18 mouse cellular contexts compared by ENCODE assay signal in genomic region chr6:120542061-120542460, GRCm38 (mm10). TPM values are rescaled to one million over a fixed set of nuclear protein-coding genes. Genes with fewer than 3 reads are reported as not detected.
DNase-seq lines count a peak whose midpoint lies in the region; ATAC-seq and TF ChIP-seq lines count a peak whose summit lies in the region.
"Had no signal": no experiment of that assay in that cellular context is flagged by ENCODE, and none has a peak within 500 bp of the region (broad histone marks: within the 10 kb centered on the region; RNA-seq: fewer than 3 reads in every experiment).

No protein-coding gene starts in this region.

- H3K27me3 ChIP-seq in embryonic facial prominence, embryonic 11.5 days (ENCODE audit: control insufficient read depth, insufficient read depth, low read length), result no peaks in the 10 kb centered on the region
- no peaks in the 10 kb centered on the region for H3K27me3 ChIP-seq in embryonic facial prominence, embryonic 10.5 days (replicated peaks; ENCODE audit: low read depth, poor library complexity, severe bottlenecking)
- H3K27me3 ChIP-seq in liver, embryonic 14.5 days (ENCODE audit: control insufficient read depth, insufficient read depth, low read length), result no peaks in the 10 kb centered on the region
- H3K27me3 ChIP-seq in liver, embryonic 12.5 days (replicated peaks), result no peaks in the 10 kb centered on the region
- H3K27me3 ChIP-seq in MEL (ENCODE audit: control insufficient read depth in 1 of 2, insufficient read depth in 2 of 2, low read length in 2 of 2), result no peaks in the 10 kb centered on the region
- H3K27me3 ChIP-seq in small intestine, adult 2 months (ENCODE audit: control insufficient read depth, insufficient read depth, low read length), result no peaks in the 10 kb centered on the region
- H3K27me3 ChIP-seq: limb, embryonic 12.5 days; midbrain, embryonic 12.5 days; neural tube, embryonic 13.5 days had no signal

- no peak for TF ChIP-seq RAD21 in MEL (IDR thresholded peaks at IDR 0.05; ENCODE audit: low read depth, low read length)

- no peak for TF ChIP-seq EP300 in liver, embryonic 14.5 days (IDR thresholded peaks at IDR 0.05; ENCODE audit: low read depth)
- TF ChIP-seq EP300 in MEL (IDR thresholded peaks at IDR 0.05; ENCODE audit: low read depth in 1 of 2, low read length in 2 of 2), result no peak

- no peaks in the 10 kb centered on the region; the same call in 1 of the 2 replicates for H3K4me1 ChIP-seq in embryonic facial prominence, embryonic 11.5 days (ENCODE audit: control insufficient read depth, insufficient read depth, low read length)
- peaks cover 15% of the 10 kb centered on the region for H3K4me1 ChIP-seq in embryonic facial prominence, embryonic 10.5 days
- peaks cover 0 to 6% of the 10 kb centered on the region in 2 experiments; a peak in 2 of 4 replicates for H3K4me1 ChIP-seq in liver, embryonic 14.5 days (replicated peaks; ENCODE audit: control insufficient read depth in 2 of 2, insufficient read depth in 2 of 2, low read length in 1 of 2)
- peaks cover 13% of the 10 kb centered on the region for H3K4me1 ChIP-seq in liver, embryonic 12.5 days
- peaks cover 0 to 12% of the 10 kb centered on the region in 2 experiments; a peak in 3 of 4 replicates for H3K4me1 ChIP-seq in MEL (ENCODE audit: control insufficient read depth in 1 of 2, insufficient read depth in 2 of 2, low read length in 2 of 2)
- peaks cover 2% of the 10 kb centered on the region; the same call in 1 of the 2 replicates for H3K4me1 ChIP-seq in small intestine, adult 2 months (ENCODE audit: control insufficient read depth, insufficient read depth, insufficient read length, low read length)

- no peaks in the 10 kb centered on the region for H3K36me3 ChIP-seq in embryonic facial prominence, embryonic 11.5 days (replicated peaks; ENCODE audit: control insufficient read depth, insufficient read depth, low read depth, low read length)
- no peaks in the 10 kb centered on the region for H3K36me3 ChIP-seq in embryonic facial prominence, embryonic 10.5 days (replicated peaks)
- H3K36me3 ChIP-seq in liver, embryonic 14.5 days (replicated peaks; ENCODE audit: control insufficient read depth, insufficient read depth, low read depth), result no peaks in the 10 kb centered on the region
- no peaks in the 10 kb centered on the region for H3K36me3 ChIP-seq in liver, embryonic 12.5 days
- peaks cover 0 to 4% of the 10 kb centered on the region in 2 experiments; a peak in 2 of 4 replicates for H3K36me3 ChIP-seq in MEL (ENCODE audit: control insufficient read depth in 1 of 2, insufficient read depth in 2 of 2, low read length in 2 of 2)
- no peaks in the 10 kb centered on the region for H3K36me3 ChIP-seq in small intestine, adult 2 months (ENCODE audit: control insufficient read depth, insufficient read depth, low read length)
- H3K36me3 ChIP-seq: hindbrain, embryonic 10.5 days; limb, embryonic 12.5 days; midbrain, embryonic 12.5 days; neural tube, embryonic 13.5 days had no signal

- H3K9ac ChIP-seq in embryonic facial prominence, embryonic 11.5 days (replicated peaks; ENCODE audit: low read length), result no peak overlapping the region
- H3K9ac ChIP-seq in liver, embryonic 14.5 days (replicated peaks), result no peak overlapping the region
- no peak overlapping the region for H3K9ac ChIP-seq in liver, embryonic 12.5 days
- no peak overlapping the region for H3K9ac ChIP-seq in MEL (ENCODE audit: control insufficient read depth, low read depth, low read length, poor library complexity, severe bottlenecking)
- H3K9ac ChIP-seq: limb, embryonic 12.5 days; midbrain, embryonic 12.5 days; neural tube, embryonic 13.5 days had no signal

- DNase-seq in embryonic facial prominence, embryonic 11.5 days (ENCODE audit: low spot score), result peak; percentile 40
- no peak for DNase-seq in embryonic facial prominence, embryonic 10.5 days (ENCODE audit: low spot score)
- no peak for DNase-seq in liver, embryonic 14.5 days (ENCODE audit: low read depth in 3 of 3, low spot score in 3 of 3)
- DNase-seq in MEL (ENCODE audit: low read depth, low spot score), result peak; percentile 60
- no peak for DNase-seq in thymus, adult 18-20 months
- DNase-seq in left cerebral cortex, adult 8-10 months (ENCODE audit: low spot score in 2 of 2), result no peak
- DNase-seq: cerebellum, adult 18-20 months; gastrocnemius, postnatal 10 days; layer of hippocampus, adult 9-11 months; thymus, postnatal 14 days had no signal

- no peak overlapping the region for H3K4me2 ChIP-seq in embryonic facial prominence, embryonic 11.5 days (ENCODE audit: low read depth, low read length)
- H3K4me2 ChIP-seq in liver, embryonic 14.5 days (ENCODE audit: low read depth), result no peak overlapping the region
- no peak overlapping the region for H3K4me2 ChIP-seq in liver, embryonic 12.5 days
- H3K4me2 ChIP-seq: heart, embryonic 11.5 days; limb, embryonic 12.5 days; midbrain, embryonic 12.5 days; neural tube, embryonic 13.5 days had no signal

- no peak for TF ChIP-seq POLR2A in MEL (IDR thresholded peaks at IDR 0.05; ENCODE audit: control insufficient read depth in 1 of 2, insufficient read depth in 1 of 2, low read depth in 1 of 2, low read length in 2 of 2, poor library complexity in 1 of 2)
- TF ChIP-seq POLR2A in small intestine, adult 2 months (IDR thresholded peaks at IDR 0.05; ENCODE audit: low read depth, low read length), result no peak

- H3K27ac ChIP-seq in embryonic facial prominence, embryonic 11.5 days (replicated peaks; ENCODE audit: low read depth, low read length), result no peak overlapping the region
- H3K27ac ChIP-seq in embryonic facial prominence, embryonic 10.5 days (replicated peaks), result no peak overlapping the region
- H3K27ac ChIP-seq in liver, embryonic 14.5 days, result no peak overlapping the region
- H3K27ac ChIP-seq in liver, embryonic 12.5 days, result no peak overlapping the region
- H3K27ac ChIP-seq in MEL (ENCODE audit: control insufficient read depth, low read depth, low read length), result no peak overlapping the region
- H3K27ac ChIP-seq in small intestine, adult 2 months (ENCODE audit: insufficient read depth, low read depth, low read length), result no peak overlapping the region
- H3K27ac ChIP-seq: hindbrain, embryonic 10.5 days; limb, embryonic 12.5 days; midbrain, embryonic 12.5 days; neural tube, embryonic 13.5 days had no signal

- 0% methylated on average over 1 of the region's 1 CpGs for WGBS in embryonic facial prominence, embryonic 11.5 days
- WGBS in embryonic facial prominence, embryonic 10.5 days, result 19% methylated on average over 1 of the region's 1 CpGs
- WGBS in liver, embryonic 14.5 days (ENCODE audit: insufficient replicate concordance), result 8% methylated on average over 1 of the region's 1 CpGs
- WGBS in liver, embryonic 12.5 days (ENCODE audit: insufficient replicate concordance), result 0% methylated on average over 1 of the region's 1 CpGs
- 20% methylated on average over 1 of the region's 1 CpGs for WGBS in small intestine, adult 2 months

- no peaks in the 10 kb centered on the region for H3K9me3 ChIP-seq in embryonic facial prominence, embryonic 11.5 days (replicated peaks; ENCODE audit: control insufficient read depth, low read length)
- no peaks in the 10 kb centered on the region for H3K9me3 ChIP-seq in embryonic facial prominence, embryonic 10.5 days
- H3K9me3 ChIP-seq in liver, embryonic 14.5 days (ENCODE audit: control insufficient read depth, low read length), result no peaks in the 10 kb centered on the region
- no peaks in the 10 kb centered on the region for H3K9me3 ChIP-seq in liver, embryonic 12.5 days (replicated peaks)
- no peaks in the 10 kb centered on the region for H3K9me3 ChIP-seq in MEL (replicated peaks; ENCODE audit: insufficient read depth, low read length)
- H3K9me3 ChIP-seq: hindbrain, embryonic 10.5 days; limb, embryonic 12.5 days; midbrain, embryonic 12.5 days; neural tube, embryonic 13.5 days had no signal

- no peak for ATAC-seq in embryonic facial prominence, embryonic 11.5 days (replicated peaks; ENCODE audit: insufficient number of reproducible peaks, low FRiP score, low TSS enrichment, low read depth)
- no peak for ATAC-seq in liver, embryonic 14.5 days (ENCODE audit: insufficient read depth)
- ATAC-seq in liver, embryonic 12.5 days, result no peak
- ATAC-seq: activated CD4-positive, CD25-positive, alpha-beta regulatory T cell, adult 4 months had no signal

- no peaks in the 10 kb centered on the region for H3K79me2 ChIP-seq in MEL (ENCODE audit: control insufficient read depth, insufficient read depth, low read length, poor library complexity)

- TF ChIP-seq CTCF in liver, embryonic 14.5 days (IDR thresholded peaks at IDR 0.05; ENCODE audit: low read depth), result peak; percentile 63
- peak; percentile 49 to 55 (median 51) for TF ChIP-seq CTCF in MEL (IDR thresholded peaks at IDR 0.05 in 2 of 3, conservative IDR thresholded peaks at IDR 0.05 in 1 of 3; ENCODE audit: control insufficient read depth in 1 of 3, insufficient read depth in 1 of 3, low read depth in 2 of 3, low read length in 3 of 3, poor library complexity in 1 of 3, severe bottlenecking in 1 of 3)
- peak; percentile 23; the same call in 1 of the 2 replicates for TF ChIP-seq CTCF in small intestine, adult 2 months (IDR thresholded peaks at IDR 0.05; ENCODE audit: extremely low read depth, insufficient read length, insufficient replicate concordance, low read depth, low read length)

- H3K4me3 ChIP-seq in embryonic facial prominence, embryonic 11.5 days (ENCODE audit: low read depth, low read length), result no peak overlapping the region
- no peak overlapping the region for H3K4me3 ChIP-seq in embryonic facial prominence, embryonic 10.5 days
- no peak overlapping the region for H3K4me3 ChIP-seq in liver, embryonic 14.5 days (ENCODE audit: insufficient read depth in 1 of 2, low read depth in 2 of 2, low read length in 2 of 2)
- no peak overlapping the region for H3K4me3 ChIP-seq in liver, embryonic 12.5 days
- H3K4me3 ChIP-seq in MEL (ENCODE audit: control insufficient read depth in 1 of 2, insufficient read depth in 1 of 2, low read depth in 2 of 2, low read length in 2 of 2), result no peak overlapping the region
- no peak overlapping the region for H3K4me3 ChIP-seq in small intestine, adult 2 months (ENCODE audit: low read depth, low read length)
- H3K4me3 ChIP-seq: hindbrain, embryonic 10.5 days; limb, embryonic 12.5 days; midbrain, embryonic 12.5 days; neural tube, embryonic 13.5 days had no signal

RNA-seq across cellular contexts. Expression of gene Hdhd5, which starts 10.9 kb away (rescaled TPM):
- polyA plus RNA-seq in embryonic facial prominence, embryonic 11.5 days (2014; fragmentation: Nextera tagmentation; extraction: Ambion mirVana), result 13.3 and 14.2 TPM in 2 replicates
- polyA plus RNA-seq in embryonic facial prominence, embryonic 10.5 days (2016; fragmentation: Nextera tagmentation; extraction: Ambion mirVana), result 22.9 and 24.0 TPM in 2 replicates
- polyA plus RNA-seq in liver, embryonic 14.5 days (2012; rRNA removed), result 8.4 and 8.8 TPM in 2 replicates
- polyA plus RNA-seq in liver, embryonic 14.5 days (2014; fragmentation: Nextera tagmentation; extraction: Ambion mirVana), result 5.6 and 6.1 TPM in 2 replicates
- polyA plus RNA-seq in liver, embryonic 12.5 days (2016; fragmentation: Nextera tagmentation; extraction: Ambion mirVana), result 15.6 and 16.0 TPM in 2 replicates
- 17.4 and 19.9 TPM in 2 replicates for total RNA-seq in MEL (2012; rRNA removed)
- polyA plus RNA-seq in MEL (2012; ENCODE audit: insufficient read depth in 1 of 2, insufficient read length in 2 of 2, low read depth in 1 of 2, low replicate concordance in 2 of 2, missing spikeins in 1 of 2), result 10 to 100 TPM in 1 of 2 experiments, not detected in 1; 17.8 TPM
- polyA plus RNA-seq in small intestine, adult 2 months (2012; rRNA removed), result 6.2 and 9.9 TPM in 2 replicates
- 10 to 100 TPM; 31.7 to 36.8 (median 33.9) TPM for total RNA-seq in left cerebral cortex, adult 8-10 months (2022)

RNA-seq across cellular contexts. Expression of gene Tmem121b, which starts 48.5 kb away (rescaled TPM):
- polyA plus RNA-seq in embryonic facial prominence, embryonic 11.5 days (2014; fragmentation: Nextera tagmentation; extraction: Ambion mirVana), result 0.38 and 0.41 TPM in 2 replicates
- polyA plus RNA-seq in embryonic facial prominence, embryonic 10.5 days (2016; fragmentation: Nextera tagmentation; extraction: Ambion mirVana), result 0.18 and 0.25 TPM in 2 replicates
- polyA plus RNA-seq in liver, embryonic 14.5 days (2012; rRNA removed), result 0.01 and 0.04 TPM in 2 replicates
- polyA plus RNA-seq in liver, embryonic 14.5 days (2014; fragmentation: Nextera tagmentation; extraction: Ambion mirVana), result 0.04 TPM in 1 of 2 replicates, not detected in the other
- polyA plus RNA-seq in liver, embryonic 12.5 days (2016; fragmentation: Nextera tagmentation; extraction: Ambion mirVana), result 0.02 TPM in 1 of 2 replicates, not detected in the other
- total RNA-seq in MEL (2012; rRNA removed), result not detected in 2 replicates
- under 1 TPM in 1 of 2 experiments, not detected in 1; 0.18 TPM for polyA plus RNA-seq in MEL (2012; ENCODE audit: insufficient read depth in 1 of 2, insufficient read length in 2 of 2, low read depth in 1 of 2, low replicate concordance in 2 of 2, missing spikeins in 1 of 2)
- 0.04 TPM in 1 of 2 replicates, not detected in the other for polyA plus RNA-seq in small intestine, adult 2 months (2012; rRNA removed)
- total RNA-seq in left cerebral cortex, adult 8-10 months (2022), result 10 to 100 TPM; 43.6 to 47.4 (median 46.5) TPM

Comparison
In these comparisons a context has a peak if more than half of its experiments do, and no peak if none do; other contexts are left out.
1. DNase-seq: peak in embryonic facial prominence, embryonic 11.5 days (single experiment) and MEL (single experiment); none in embryonic facial prominence, embryonic 10.5 days (single experiment), liver, embryonic 14.5 days (0 of 3), thymus, adult 18-20 months (0 of 2) and left cerebral cortex, adult 8-10 months (0 of 2).
2. Peak in every context shown above with its lines, with median percentiles within 50 percentile points of each other: CTCF ChIP-seq.